Mouse (Mus musculus) neural tube, embryonic 12.5 days (tissue): ENCODE results near the gene Bri3bp. TPM values are rescaled to one million over a fixed set of nuclear protein-coding genes. Genes with fewer than 3 reads are reported as not detected.

ENCODE experiments used
- ATAC-seq: fragments of 200-750 bp; cut with Nextera tagmentation; 2 replicates; pipeline ENCODE4 v1.8.0; 2017; ENCODE audit warnings: low read depth, mild to moderate bottlenecking, moderate TSS enrichment, moderate library complexity; ENCODE audit not compliant: low FRiP score
- H3K27ac ChIP-seq: fragments of 300-500 bp; sonication (generic); 2 replicates; pipeline ENCODE4 v1.5.1; 2016
- H3K27me3 ChIP-seq: fragments of 300-500 bp; sonication (generic); replicated peaks from 2 replicates; pipeline ENCODE4 v1.6.1; 2016; ENCODE audit warnings: mild to moderate bottlenecking
- H3K36me3 ChIP-seq: fragments of 300-500 bp; sonication (generic); 2 replicates; pipeline ENCODE4 v1.6.1; 2016; ENCODE audit warnings: mild to moderate bottlenecking
- H3K4me1 ChIP-seq: fragments of 300-500 bp; sonication (generic); 2 replicates; pipeline ENCODE4 v1.6.1; 2016
- H3K4me2 ChIP-seq: fragments of 300-500 bp; sonication (generic); replicated peaks from 2 replicates; pipeline ENCODE4 v1.6.1; 2016; ENCODE audit warnings: mild to moderate bottlenecking
- H3K4me3 ChIP-seq: fragments of 300-500 bp; sonication (generic); 2 replicates; pipeline ENCODE4 v1.5.1; 2016
- H3K9ac ChIP-seq: fragments of 300-500 bp; sonication (generic); 2 replicates; pipeline ENCODE4 v1.6.1; 2016; ENCODE audit warnings: mild to moderate bottlenecking
- H3K9me3 ChIP-seq: fragments of 300-500 bp; sonication (generic); 2 replicates; pipeline ENCODE4 v1.6.1; 2016; ENCODE audit warnings: mild to moderate bottlenecking
- WGBS: fragments of 180-500 bp; shearing (Covaris S2); methylation state at CpG from one replicate; pipeline ENCODE4 v1.1.7; 2016; 5-methylcytosine and 5-hydroxymethylcytosine counted together
- polyA plus RNA-seq: library from polyadenylated mRNA; unstranded; fragments of >200 nt; fragmentation: Nextera tagmentation; extraction: Ambion mirVana; gene quantifications from 2 replicates; pipeline ENCODE4 v1.2.1, GENCODE M21; 2016

Gene Bri3bp
- polyA plus RNA-seq, 1 experiment from 2014 or later = 39.2 TPM

DNA sequence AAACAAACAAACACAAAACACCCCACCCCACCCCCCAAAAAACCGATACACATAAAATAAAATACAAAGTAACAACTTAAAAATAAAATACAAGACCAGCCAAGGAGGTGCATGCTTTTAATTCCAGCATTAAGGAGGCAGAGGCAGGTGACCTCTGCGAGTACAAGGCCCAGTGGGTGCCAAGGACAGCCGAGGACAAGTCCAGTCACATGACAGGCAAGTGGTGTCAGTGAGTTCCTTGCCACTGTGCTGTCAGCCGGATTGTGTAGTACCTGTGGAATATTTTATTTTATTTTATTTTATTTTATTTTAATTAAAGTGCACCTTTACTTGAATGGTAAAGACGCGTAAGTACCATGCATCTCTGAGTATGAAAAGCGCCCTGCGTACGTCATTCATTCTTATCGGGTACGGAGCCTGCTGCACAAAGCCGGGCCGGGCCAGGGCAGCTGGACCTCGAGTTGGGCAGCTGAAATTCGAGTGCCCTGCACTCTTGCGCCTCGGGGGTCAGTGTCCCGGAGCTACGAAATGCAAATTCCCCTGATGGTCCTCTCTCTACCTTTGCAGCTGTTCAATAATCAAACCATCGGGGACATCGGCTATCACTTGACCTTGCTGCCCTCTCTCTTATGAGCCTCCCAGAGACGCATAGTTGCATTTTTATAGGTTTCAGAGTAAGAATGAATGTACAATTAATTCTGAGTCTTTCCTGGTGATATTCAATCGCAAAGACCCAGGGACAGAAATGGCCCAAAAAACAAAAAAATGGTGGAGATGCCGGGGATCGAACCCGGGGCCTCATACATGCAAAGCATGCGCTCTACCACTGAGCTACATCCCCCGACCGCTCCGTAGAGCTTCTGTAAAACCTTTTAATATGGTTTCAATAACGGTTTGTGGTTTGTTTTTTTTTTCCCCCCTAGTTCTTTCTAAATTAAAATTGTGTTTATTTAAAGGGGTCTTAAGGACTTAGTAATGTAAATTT is 37.6 kb upstream of the Bri3bp start:
- H3K36me3 ChIP-seq = no peaks in the 10 kb centered on the region
- peak overlapping the region; percentile 28 for H3K4me3 ChIP-seq
- peaks cover 14% of the 10 kb centered on the region for H3K4me1 ChIP-seq
- no peaks in the 10 kb centered on the region for H3K27me3 ChIP-seq
- peak overlapping the region; percentile 60 for H3K4me2 ChIP-seq
- H3K9me3 ChIP-seq = no peaks in the 10 kb centered on the region
- H3K9ac ChIP-seq = 0 out of 2 replicates have a peak overlapping the region, but pooled peaks have one; percentile 33
- WGBS = 11% methylated on average over 31 of the region's 31 CpGs
- no peak for ATAC-seq
- H3K27ac ChIP-seq = no peak overlapping the region

DNA sequence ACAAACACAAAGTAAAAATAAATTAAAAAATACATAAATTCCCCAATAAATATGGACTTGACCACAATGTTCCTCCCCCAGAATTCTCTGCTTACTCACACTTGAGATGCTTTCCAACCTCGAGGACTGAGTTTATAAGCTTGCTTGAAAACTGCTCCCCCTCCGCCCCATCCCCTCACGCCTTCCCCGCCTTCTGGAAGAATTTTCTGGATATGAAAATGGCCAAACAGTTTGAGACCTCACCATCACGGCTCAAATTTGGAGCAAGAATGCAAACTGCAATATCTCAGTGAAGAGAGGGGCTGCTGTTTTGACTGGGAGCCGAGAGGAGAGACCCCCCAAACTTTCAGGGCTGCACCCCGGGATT is 36.8 kb upstream of the Bri3bp start:
- Histone ChIP-seq H3K4me2 (peak overlapping the region; percentile 78), H3K4me3 (peak overlapping the region; percentile 58), H3K9ac (peak overlapping the region; percentile 41; the same call in 1 of the 2 replicates), H3K4me1 (peaks cover 16% of the 10 kb centered on the region), H3K27me3 (no peaks in the 10 kb centered on the region), H3K27ac (peak overlapping the region; percentile 60), H3K9me3 (no peaks in the 10 kb centered on the region), H3K36me3 (no peaks in the 10 kb centered on the region)
- no peak for ATAC-seq
- 2% methylated on average over 7 of the region's 7 CpGs for WGBS

DNA sequence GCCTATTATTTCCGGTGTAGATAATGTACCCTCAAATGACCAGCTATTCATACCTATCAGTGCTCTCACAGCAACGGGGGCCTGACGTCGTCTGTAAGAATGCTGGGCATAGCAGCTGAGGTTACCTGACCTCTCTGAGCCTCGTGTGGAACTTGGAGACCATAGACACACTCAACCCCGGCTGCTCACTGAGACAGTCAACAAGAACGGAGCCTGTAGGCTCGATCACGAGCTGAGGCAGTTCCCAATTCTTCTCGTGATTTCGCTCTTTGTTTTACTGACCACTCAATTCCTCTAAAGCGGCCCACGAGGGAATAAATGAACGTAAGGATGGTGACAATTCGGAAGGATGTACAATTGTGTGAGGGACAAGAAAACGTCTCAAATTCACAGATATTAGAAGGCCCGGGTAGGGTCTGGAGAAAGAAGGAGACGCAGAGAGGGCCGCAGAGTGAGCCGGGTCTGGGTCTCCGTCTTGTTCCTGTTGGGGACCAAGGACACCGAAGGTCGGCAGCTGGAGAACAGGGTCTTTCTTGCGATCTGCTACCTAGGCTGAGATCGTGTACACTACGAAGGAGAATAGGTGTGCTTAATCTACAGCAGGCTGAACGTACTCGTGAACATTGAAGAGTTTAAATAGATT is 36.3 kb upstream of the Bri3bp start:
- Histone ChIP-seq H3K9ac (peak overlapping the region; percentile 41), H3K9me3 (no peaks in the 10 kb centered on the region), H3K27me3 (no peaks in the 10 kb centered on the region), H3K27ac (peak overlapping the region; percentile 60), H3K4me1 (peaks cover 21% of the 10 kb centered on the region), H3K36me3 (no peaks in the 10 kb centered on the region), H3K4me2 (peak overlapping the region; percentile 78), H3K4me3 (peak overlapping the region; percentile 58)
- ATAC-seq = 0 out of 2 replicates have a peak, but pooled peaks have one; percentile 29
- WGBS = under 1% methylated on average over 28 of the region's 28 CpGs

DNA sequence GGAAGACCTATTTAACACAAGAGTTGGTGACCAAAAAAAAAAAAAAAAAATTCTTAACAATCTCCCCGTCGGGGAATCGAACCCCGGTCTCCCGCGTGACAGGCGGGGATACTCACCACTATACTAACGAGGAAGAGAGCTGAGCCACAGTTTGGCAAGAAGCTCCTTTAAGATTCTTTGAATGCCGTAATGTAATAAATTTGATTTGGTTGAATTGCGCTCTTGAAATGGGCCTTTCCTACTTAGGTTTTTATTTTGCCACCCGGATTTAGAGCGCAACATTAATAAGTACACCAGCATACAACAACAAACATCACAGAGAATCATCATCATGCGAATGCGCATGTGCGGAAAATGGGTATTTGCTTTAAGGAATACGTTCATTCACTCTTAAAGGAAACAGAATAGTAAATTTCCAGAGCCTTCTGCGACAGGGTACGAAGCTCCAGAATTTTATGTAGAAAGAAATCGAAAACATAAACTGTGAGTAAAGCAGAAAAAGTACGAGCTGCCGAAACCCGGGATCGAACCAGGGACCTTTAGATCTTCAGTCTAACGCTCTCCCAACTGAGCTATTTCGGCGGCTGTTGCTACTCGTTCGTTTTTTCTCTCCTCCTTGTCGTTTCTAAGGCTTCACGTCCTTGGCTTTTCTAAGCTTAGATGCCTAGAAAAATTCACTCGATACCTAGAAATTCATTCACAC is 35.7 kb upstream of the Bri3bp start:
- Histone ChIP-seq H3K27ac (0 out of 2 replicates have a peak overlapping the region, but pooled peaks have one; percentile 80), H3K4me1 (peaks cover 21% of the 10 kb centered on the region), H3K4me3 (peak overlapping the region; percentile 58), H3K9me3 (no peaks in the 10 kb centered on the region), H3K9ac (peak overlapping the region; percentile 70), H3K27me3 (no peaks in the 10 kb centered on the region), H3K4me2 (peak overlapping the region; percentile 78), H3K36me3 (no peaks in the 10 kb centered on the region)
- ATAC-seq = peak; percentile 65
- under 1% methylated on average over 31 of the region's 31 CpGs for WGBS

DNA sequence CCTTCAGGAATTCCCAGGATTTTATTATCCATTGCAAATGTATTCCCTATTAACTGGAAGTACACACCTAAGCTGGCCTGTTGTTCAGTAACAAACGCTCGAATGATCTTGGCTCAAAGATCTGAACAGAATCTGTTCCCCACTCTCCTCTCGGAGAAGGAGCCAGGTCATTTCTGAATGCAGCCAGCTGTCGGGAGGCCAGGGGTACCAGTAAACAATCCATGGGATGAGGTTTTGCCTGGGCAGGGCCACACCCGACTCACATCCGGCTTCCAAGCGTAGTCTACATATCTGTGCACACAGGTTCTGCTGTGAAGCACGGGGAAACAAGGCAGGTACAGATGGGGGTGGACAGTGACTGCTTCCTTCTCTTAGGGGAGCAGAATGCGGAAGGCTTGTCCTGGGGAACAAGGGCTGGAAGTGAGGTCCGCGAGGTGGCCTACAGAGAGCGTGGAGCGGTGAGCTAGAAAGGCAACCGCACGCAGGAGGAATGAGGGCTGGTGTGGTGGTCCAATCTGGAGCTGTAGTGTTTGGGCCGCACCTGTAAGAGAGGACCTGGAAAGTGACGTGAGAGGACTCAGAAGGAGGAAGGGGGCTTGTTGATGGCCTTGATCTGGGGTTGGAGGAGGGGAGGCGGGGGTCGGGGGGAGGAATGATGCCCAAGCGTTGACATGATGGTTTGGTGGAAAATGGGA is 34.9 kb upstream of the Bri3bp start:
- H3K4me1 ChIP-seq = peaks cover 21% of the 10 kb centered on the region
- H3K4me3 ChIP-seq = peak overlapping the region; percentile 58
- peak overlapping the region; percentile 80 for H3K27ac ChIP-seq
- no peak for ATAC-seq
- H3K9ac ChIP-seq = peak overlapping the region; percentile 70
- H3K4me2 ChIP-seq = peak overlapping the region; percentile 78
- H3K9me3 ChIP-seq = no peaks in the 10 kb centered on the region
- no peaks in the 10 kb centered on the region for H3K27me3 ChIP-seq
- no peaks in the 10 kb centered on the region for H3K36me3 ChIP-seq
- 3% methylated on average over 20 of the region's 20 CpGs for WGBS

DNA sequence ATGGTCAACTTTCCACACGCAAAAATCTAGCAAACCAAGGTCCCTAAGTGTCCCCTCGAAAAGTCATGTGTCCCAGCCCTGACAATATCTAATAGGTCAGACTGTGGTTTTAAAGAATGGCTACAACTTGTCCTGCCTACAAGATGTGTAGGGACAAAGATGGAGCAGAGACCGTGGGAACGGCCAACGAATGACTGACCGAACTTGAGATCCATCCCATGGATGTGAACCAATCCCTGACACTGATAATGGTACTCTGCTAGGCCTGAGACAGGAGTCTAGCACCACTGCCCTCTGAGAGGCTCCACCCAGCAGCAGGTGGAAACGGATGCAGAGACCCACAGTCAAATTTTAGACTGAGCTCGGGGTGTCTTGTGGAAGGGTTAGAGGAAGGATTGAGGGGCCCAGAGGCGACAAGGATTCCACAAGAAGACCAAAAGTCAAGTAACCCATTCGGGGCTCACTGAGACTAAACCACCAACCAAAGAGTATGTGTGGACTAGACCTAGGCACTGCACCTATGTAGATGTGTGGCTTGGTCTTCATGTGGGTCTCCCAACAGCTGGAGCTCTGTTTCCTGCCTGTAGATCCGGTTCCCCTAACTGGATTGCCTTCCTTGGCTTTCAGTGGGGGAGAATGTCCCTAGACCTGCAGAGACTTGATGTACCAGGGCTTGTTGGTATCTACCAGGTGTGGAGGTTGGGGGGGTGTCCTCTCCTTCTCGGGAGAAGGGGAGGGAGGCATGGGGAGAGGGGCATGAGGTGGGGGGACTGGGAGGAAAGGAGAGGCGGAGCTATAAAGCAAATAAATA is 34.1 kb upstream of the Bri3bp start:
- WGBS = 62% methylated on average over 13 of the region's 13 CpGs
- H3K4me3 ChIP-seq = peak overlapping the region; percentile 58
- ATAC-seq = no peak
- no peaks in the 10 kb centered on the region for H3K27me3 ChIP-seq
- peak overlapping the region; percentile 78 for H3K4me2 ChIP-seq
- H3K4me1 ChIP-seq = peaks cover 21% of the 10 kb centered on the region
- no peaks in the 10 kb centered on the region for H3K36me3 ChIP-seq
- peak overlapping the region; percentile 70 for H3K9ac ChIP-seq
- no peak overlapping the region for H3K27ac ChIP-seq
- H3K9me3 ChIP-seq = no peaks in the 10 kb centered on the region

DNA sequence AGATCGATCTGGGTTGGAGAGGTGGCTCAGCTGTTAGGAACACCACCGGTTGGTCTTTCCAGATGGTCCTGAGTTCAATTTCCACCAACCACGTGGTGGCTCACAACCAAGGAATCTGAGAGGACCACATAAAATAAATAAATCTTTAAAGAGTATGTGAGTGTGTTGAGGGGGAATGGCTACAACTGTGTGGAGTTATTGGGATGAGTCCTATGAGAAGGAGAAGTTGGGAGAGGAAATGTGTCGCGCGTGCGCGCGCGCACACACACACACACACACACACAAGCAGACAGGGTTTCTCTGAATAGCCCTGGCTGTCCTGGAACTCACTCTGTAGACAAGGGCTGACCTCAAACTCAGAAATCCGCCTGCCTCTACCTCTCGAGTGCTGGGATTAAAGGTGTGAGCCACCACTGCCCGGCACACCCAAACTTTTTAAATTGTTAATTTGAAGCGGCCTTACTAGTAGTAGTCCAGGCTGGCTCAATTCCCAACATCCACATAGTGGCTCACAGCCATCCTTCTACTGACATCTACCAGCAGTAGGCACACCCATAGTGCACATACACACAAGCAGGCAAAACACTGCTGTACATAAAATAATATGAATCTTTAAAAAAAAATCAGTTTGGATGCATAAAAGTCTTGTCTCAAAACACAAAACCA is 33.3 kb upstream of the Bri3bp start:
- WGBS = 70% methylated on average over 14 of the region's 14 CpGs
- H3K4me1 ChIP-seq = peaks cover 21% of the 10 kb centered on the region
- H3K27ac ChIP-seq = no peak overlapping the region
- no peaks in the 10 kb centered on the region for H3K9me3 ChIP-seq
- no peak overlapping the region; the same call in 1 of the 2 replicates for H3K4me3 ChIP-seq
- ATAC-seq = no peak
- no peaks in the 10 kb centered on the region for H3K27me3 ChIP-seq
- H3K36me3 ChIP-seq = 0 out of 2 replicates have a peak, but pooled peaks cover 2% of the 10 kb centered on the region
- H3K9ac ChIP-seq = no peak overlapping the region
- no peak overlapping the region for H3K4me2 ChIP-seq

DNA sequence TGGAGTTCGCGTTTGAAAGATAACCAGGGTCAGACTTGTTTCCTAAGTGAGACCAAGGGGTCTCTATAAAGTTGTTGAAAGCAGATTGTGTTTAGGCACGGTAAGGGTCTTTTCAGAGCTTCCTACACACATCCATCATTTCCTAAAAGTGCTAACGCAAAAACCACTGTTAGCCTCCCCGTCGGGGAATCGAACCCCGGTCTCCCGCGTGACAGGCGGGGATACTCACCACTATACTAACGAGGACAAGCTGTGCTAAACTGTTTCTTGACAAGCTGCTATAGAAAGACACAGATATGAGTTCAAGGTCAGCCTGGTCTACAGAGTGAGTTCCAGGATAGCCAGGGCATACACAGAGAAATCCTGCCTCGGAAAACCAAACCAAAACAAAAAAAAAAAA is 32.5 kb upstream of the Bri3bp start:
- Histone ChIP-seq H3K9me3 (no peaks in the 10 kb centered on the region), H3K4me2 (peak overlapping the region; percentile 41; the same call in 1 of the 2 replicates), H3K4me1 (peaks cover 19% of the 10 kb centered on the region), H3K9ac (no peak overlapping the region), H3K36me3 (peaks cover 10% of the 10 kb centered on the region), H3K27me3 (no peaks in the 10 kb centered on the region), H3K27ac (no peak overlapping the region), H3K4me3 (no peak overlapping the region)
- WGBS = under 1% methylated on average over 13 of the region's 13 CpGs
- ATAC-seq = peak; percentile 42; the same call in 1 of the 2 replicates

DNA sequence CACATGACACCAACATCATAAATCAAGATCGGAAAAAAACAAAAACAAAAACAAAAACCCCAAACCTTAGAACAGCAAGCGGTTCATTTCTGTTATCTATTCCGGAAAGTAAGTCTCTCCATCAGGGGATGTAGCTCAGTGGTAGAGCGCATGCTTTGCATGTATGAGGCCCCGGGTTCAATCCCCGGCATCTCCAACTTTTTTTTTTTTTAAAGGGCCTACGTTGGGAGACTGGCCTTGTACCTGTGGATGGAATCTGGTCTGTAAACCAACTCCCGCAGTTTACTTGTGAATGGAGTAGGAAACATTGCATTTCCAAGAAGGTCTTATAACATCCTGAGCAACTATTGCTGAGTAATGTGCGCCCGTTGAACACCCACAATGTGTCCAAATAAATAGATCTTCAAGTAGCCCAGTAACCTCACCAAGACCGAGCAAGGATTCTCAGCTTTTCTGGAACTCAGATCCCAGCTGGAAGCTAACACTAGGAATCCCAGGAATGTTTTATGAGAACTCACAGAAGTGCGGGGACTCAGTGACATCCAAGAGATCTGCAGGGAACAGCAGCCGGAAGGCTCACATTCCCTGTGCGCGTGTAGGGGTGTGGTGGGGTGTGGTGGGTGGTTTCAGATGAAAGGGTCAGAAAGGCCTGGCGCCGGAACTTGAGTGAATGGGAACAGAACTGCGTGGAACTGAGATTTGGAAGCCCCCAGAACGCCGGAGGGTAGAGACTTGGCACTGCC is 31.8 kb upstream of the Bri3bp start:
- WGBS = 7% methylated on average over 20 of the region's 20 CpGs
- peaks cover 15% of the 10 kb centered on the region for H3K36me3 ChIP-seq
- H3K4me3 ChIP-seq = no peak overlapping the region
- no peaks in the 10 kb centered on the region for H3K9me3 ChIP-seq
- H3K4me2 ChIP-seq = peak overlapping the region; percentile 41
- peaks cover 18% of the 10 kb centered on the region for H3K4me1 ChIP-seq
- no peak overlapping the region for H3K9ac ChIP-seq
- no peaks in the 10 kb centered on the region for H3K27me3 ChIP-seq
- no peak for ATAC-seq
- H3K27ac ChIP-seq = no peak overlapping the region

DNA sequence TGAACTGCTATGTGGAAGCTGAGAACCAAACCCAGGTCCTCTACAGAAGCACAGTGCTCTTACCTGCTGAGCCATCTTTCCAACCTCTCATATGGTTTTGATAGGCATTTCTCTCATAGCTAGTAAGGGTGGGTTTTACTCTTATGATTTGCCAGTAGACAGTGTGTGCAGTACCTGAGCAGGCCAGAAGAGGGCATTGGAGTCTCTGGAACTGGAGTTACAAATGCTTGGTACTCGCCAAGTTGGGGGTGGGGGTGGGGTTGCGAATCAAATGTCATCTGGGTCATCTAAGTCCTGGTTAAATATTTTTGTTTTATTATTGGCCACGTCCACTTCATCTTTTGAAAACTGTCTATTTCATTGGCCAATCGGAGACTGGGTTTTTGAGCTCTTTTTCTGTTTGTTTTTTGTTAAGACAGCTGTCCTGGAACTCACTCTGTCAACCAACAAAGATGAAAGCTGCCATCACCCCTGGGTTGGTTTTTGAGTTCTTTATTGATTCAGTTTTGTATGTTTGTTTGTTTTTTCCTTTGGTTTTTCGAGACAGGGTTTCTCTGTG is 29.3 kb upstream of the Bri3bp start:
- Histone ChIP-seq H3K4me3 (no peak overlapping the region), H3K27ac (no peak overlapping the region), H3K9me3 (no peaks in the 10 kb centered on the region), H3K36me3 (peaks cover 40% of the 10 kb centered on the region), H3K27me3 (no peaks in the 10 kb centered on the region), H3K4me2 (no peak overlapping the region), H3K9ac (no peak overlapping the region), H3K4me1 (peaks cover 11% of the 10 kb centered on the region)
- ATAC-seq = no peak
- 71% methylated on average over 5 of the region's 5 CpGs for WGBS
